Mouse (Mus musculus) liver, embryonic 11.5 days (tissue): ENCODE measurements around the gene Cstad. TPM values are rescaled to one million over a fixed set of nuclear protein-coding genes. Genes with fewer than 3 reads are reported as not detected.

ENCODE experiments used
- ATAC-seq: fragments of 200-750 bp; cut with Nextera tagmentation; replicated peaks from 2 replicates; pipeline ENCODE4 v1.8.0; 2017; ENCODE audit warnings: moderate number of reproducible peaks, mild to moderate bottlenecking, moderate TSS enrichment, moderate library complexity; ENCODE audit not compliant: low FRiP score
- DNase-seq: peaks from one replicate; pipeline ENCODE4 v3.0.0-alpha.2; 2017; ENCODE audit warnings: low spot score
- H3K27ac ChIP-seq: fragments of 300-500 bp; sonication (generic); 2 replicates; pipeline ENCODE4 v1.5.1; 2014; ENCODE audit warnings: mild to moderate bottlenecking, low read depth, low read length, control low read depth
- H3K27me3 ChIP-seq: fragments of 300-500 bp; sonication (generic); replicated peaks from 2 replicates; pipeline ENCODE4 v1.6.1; 2014; ENCODE audit warnings: low read length, mixed read lengths; ENCODE audit not compliant: control insufficient read depth, insufficient read depth
- H3K36me3 ChIP-seq: fragments of 300-500 bp; sonication (generic); 2 replicates; pipeline ENCODE4 v1.6.1; 2014; ENCODE audit warnings: mild to moderate bottlenecking, low read length, moderate library complexity, mixed read lengths; ENCODE audit not compliant: control insufficient read depth, insufficient read depth
- H3K4me1 ChIP-seq: fragments of 300-500 bp; sonication (generic); replicated peaks from 2 replicates; pipeline ENCODE4 v1.6.1; 2014; ENCODE audit warnings: low read length, mixed read lengths; ENCODE audit not compliant: control insufficient read depth, insufficient read depth
- H3K4me2 ChIP-seq: fragments of 300-500 bp; sonication (generic); 2 replicates; pipeline ENCODE4 v1.6.1; 2014; ENCODE audit warnings: mild to moderate bottlenecking, control low read depth, moderate library complexity
- H3K4me3 ChIP-seq: fragments of 300-500 bp; sonication (generic); 2 replicates; pipeline ENCODE4 v1.5.1; 2014; ENCODE audit warnings: low read depth, low read length, control low read depth
- H3K9ac ChIP-seq: fragments of 300-500 bp; sonication (generic); 2 replicates; pipeline ENCODE4 v1.6.1; 2014; ENCODE audit warnings: low read depth, low read length, control low read depth
- H3K9me3 ChIP-seq: fragments of 300-500 bp; sonication (generic); 2 replicates; pipeline ENCODE4 v1.6.1; 2016; ENCODE audit warnings: low read length, inconsistent platforms, mixed read lengths; ENCODE audit not compliant: control insufficient read depth
- WGBS: fragments of 180-500 bp; shearing (Covaris S2); extraction: QIAGEN DNeasy Blood & Tissue Kit; methylation state at CpG from one replicate; pipeline ENCODE4 v1.1.7; 2014; 5-methylcytosine and 5-hydroxymethylcytosine counted together
- polyA plus RNA-seq: library from polyadenylated mRNA; unstranded; fragments of >200 nt; fragmentation: Nextera tagmentation; extraction: Ambion mirVana; gene quantifications from 2 replicates; pipeline ENCODE4 v1.2.1, GENCODE M21; 2014

The Cstad gene
- polyA plus RNA-seq, 1 experiment from 2014 or later = not detected

DNA sequence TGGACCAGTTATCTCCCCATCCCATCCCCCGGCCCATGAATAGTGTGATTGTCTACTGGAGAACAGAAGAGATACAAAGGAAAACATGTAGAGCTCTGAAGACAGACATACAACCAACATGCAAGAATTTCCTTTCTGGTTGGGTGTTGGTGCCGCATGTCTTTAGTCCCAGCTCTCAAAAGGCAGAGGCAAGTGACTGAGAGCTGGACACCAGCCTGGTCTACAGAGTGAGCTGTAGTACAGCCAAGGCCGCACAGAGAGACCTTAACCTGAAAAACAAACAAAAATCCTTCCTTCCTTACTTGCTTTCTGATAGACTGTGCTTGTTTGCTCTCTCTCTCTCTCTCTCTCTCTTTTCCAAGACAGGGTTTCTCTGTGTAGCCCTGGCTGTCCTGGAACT is 32.5 kb downstream of the Cstad start:
- Histone ChIP-seq H3K4me1 (0 out of 2 replicates have a peak, but pooled peaks cover 4% of the 10 kb centered on the region), H3K9me3 (no peaks in the 10 kb centered on the region), H3K4me3 (no peak overlapping the region), H3K9ac (no peak overlapping the region), H3K27ac (no peak overlapping the region), H3K27me3 (no peaks in the 10 kb centered on the region), H3K36me3 (no peaks in the 10 kb centered on the region), H3K4me2 (no peak overlapping the region)
- DNase-seq = no peak
- WGBS = 83% methylated on average over 3 of the region's 3 CpGs
- ATAC-seq = no peak

- Histone ChIP-seq H3K9ac (no peak overlapping the region), H3K27ac (no peak overlapping the region), H3K27me3 (no peaks in the 10 kb centered on the region), H3K4me1 (0 out of 2 replicates have a peak, but pooled peaks cover 4% of the 10 kb centered on the region), H3K4me3 (no peak overlapping the region), H3K4me2 (no peak overlapping the region), H3K9me3 (no peaks in the 10 kb centered on the region), H3K36me3 (no peaks in the 10 kb centered on the region)
- DNase-seq = no peak
- no peak for ATAC-seq
- 93% methylated on average over 17 of the region's 17 CpGs for WGBS
These were observed 33.5 kb downstream of the Cstad start for GRCm38 (mm10) chr2:30628374-30628773.

DNA sequence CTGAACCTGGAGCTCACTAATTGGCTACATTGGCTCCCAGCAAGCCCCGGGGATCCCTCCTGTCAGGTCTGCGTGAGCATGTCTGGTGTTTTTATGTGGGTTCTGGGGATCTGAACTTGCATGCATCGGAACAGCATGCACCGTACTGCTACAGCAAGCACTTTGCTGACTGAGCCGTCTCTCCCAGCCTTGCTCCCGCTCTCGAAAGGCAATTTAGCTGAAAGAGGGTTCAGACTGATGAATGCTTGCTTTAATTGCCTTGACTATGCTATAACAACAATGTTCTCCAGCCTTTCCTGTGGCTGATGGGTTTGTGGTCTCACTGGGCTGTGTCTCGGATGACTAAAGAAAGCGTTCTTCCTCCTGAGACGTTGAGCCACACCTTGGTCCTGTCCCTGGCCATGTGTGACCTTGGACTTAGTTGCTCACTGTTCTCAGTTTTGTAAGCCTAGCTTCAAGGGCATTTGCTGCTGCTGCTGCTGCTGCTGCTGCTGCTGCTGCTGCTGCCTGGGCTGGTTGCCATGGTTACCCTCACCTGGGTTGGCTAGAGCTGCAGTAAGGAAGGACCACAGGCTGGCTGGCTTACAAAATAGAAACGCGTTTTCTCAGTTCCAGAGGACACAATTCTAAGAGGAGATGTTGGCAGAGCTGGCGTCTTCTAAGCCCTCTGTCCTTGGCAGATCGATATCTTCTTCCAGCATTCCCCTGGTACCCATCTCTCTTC is 34.4 kb downstream of the Cstad start:
- 0 out of 2 replicates have a peak, but pooled peaks cover 4% of the 10 kb centered on the region for H3K4me1 ChIP-seq
- no peak for ATAC-seq
- no peak overlapping the region for H3K27ac ChIP-seq
- no peaks in the 10 kb centered on the region for H3K36me3 ChIP-seq
- 67% methylated on average over 14 of the region's 14 CpGs for WGBS
- H3K9ac ChIP-seq = no peak overlapping the region
- no peak overlapping the region for H3K4me3 ChIP-seq
- H3K4me2 ChIP-seq = no peak overlapping the region
- no peak for DNase-seq
- H3K9me3 ChIP-seq = no peaks in the 10 kb centered on the region
- no peaks in the 10 kb centered on the region for H3K27me3 ChIP-seq

GRCm38 (mm10) chr2:30629860-30630259 is 35.0 kb downstream of the Cstad start:
- 65% methylated on average over 4 of the region's 4 CpGs for WGBS
- Histone ChIP-seq H3K36me3 (no peaks in the 10 kb centered on the region), H3K27ac (no peak overlapping the region)

DNA sequence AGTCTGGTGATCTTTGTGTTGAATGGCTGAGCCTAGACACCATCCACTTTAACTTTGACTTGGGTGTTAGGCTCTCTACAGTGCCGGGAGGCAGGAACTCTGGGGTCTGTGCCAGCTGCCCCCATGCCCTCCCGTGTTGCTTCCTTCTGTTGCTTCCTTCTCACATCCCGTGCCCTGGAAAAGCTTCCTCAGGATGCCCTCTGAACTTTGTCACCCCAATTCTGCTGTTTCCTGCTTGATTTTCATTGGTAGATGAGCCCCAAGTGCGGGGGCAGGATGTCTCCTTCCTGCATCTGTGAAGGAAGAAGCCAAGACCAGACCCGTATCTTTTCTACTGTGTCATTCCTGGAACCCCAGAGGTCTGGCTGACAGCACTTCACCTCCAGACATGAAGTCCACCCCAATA is 41.4 kb downstream of the Cstad start:
- no peak for ATAC-seq
- H3K27ac ChIP-seq = no peak overlapping the region
- 58% methylated on average over 5 of the region's 5 CpGs for WGBS
- H3K9me3 ChIP-seq = no peaks in the 10 kb centered on the region
- no peak overlapping the region for H3K4me2 ChIP-seq
- no peak overlapping the region for H3K9ac ChIP-seq
- H3K27me3 ChIP-seq = no peaks in the 10 kb centered on the region
- no peak overlapping the region for H3K4me3 ChIP-seq
- peaks cover 12% of the 10 kb centered on the region for H3K4me1 ChIP-seq
- no peaks in the 10 kb centered on the region for H3K36me3 ChIP-seq
- no peak for DNase-seq

More at GRCm38 (mm10) chr2:30629860-30630259, 35.0 kb downstream of the Cstad start:
- H3K4me3 ChIP-seq = no peak overlapping the region
- no peak for DNase-seq
- 0 out of 2 replicates have a peak, but pooled peaks cover 4% of the 10 kb centered on the region for H3K4me1 ChIP-seq
- no peaks in the 10 kb centered on the region for H3K27me3 ChIP-seq
- no peak overlapping the region for H3K4me2 ChIP-seq
- H3K9ac ChIP-seq = no peak overlapping the region
- no peaks in the 10 kb centered on the region for H3K9me3 ChIP-seq
- no peak for ATAC-seq

GRCm38 (mm10) chr2:30637991-30638390 is 43.2 kb downstream of the Cstad start:
- H3K27ac ChIP-seq = no peak overlapping the region
- peaks cover 19% of the 10 kb centered on the region for H3K4me1 ChIP-seq

GRCm38 (mm10) chr2:30640021-30640481 is 45.2 kb downstream of the Cstad start:
- no peak for ATAC-seq
- WGBS = 16% methylated on average over 11 of the region's 11 CpGs
- Histone ChIP-seq H3K4me1 (peaks cover 19% of the 10 kb centered on the region), H3K9ac (no peak overlapping the region), H3K4me3 (no peak overlapping the region), H3K36me3 (no peaks in the 10 kb centered on the region), H3K27me3 (no peaks in the 10 kb centered on the region), H3K4me2 (peak overlapping the region; percentile 34), H3K27ac (no peak overlapping the region), H3K9me3 (no peaks in the 10 kb centered on the region)
- no peak for DNase-seq

More at GRCm38 (mm10) chr2:30637991-30638390, 43.2 kb downstream of the Cstad start:
- Histone ChIP-seq H3K36me3 (no peaks in the 10 kb centered on the region), H3K27me3 (no peaks in the 10 kb centered on the region), H3K9ac (no peak overlapping the region), H3K4me2 (no peak overlapping the region), H3K9me3 (no peaks in the 10 kb centered on the region), H3K4me3 (no peak overlapping the region)
- DNase-seq = no peak
- 89% methylated on average over 6 of the region's 6 CpGs for WGBS
- no peak for ATAC-seq

- H3K27me3 ChIP-seq = peaks cover 5% of the 10 kb centered on the region; the same call in 1 of the 2 replicates
- no peak overlapping the region for H3K4me3 ChIP-seq
- H3K9me3 ChIP-seq = no peaks in the 10 kb centered on the region
- 19% methylated on average over 5 of the region's 5 CpGs for WGBS
- no peaks in the 10 kb centered on the region for H3K36me3 ChIP-seq
- H3K4me1 ChIP-seq = peaks cover 19% of the 10 kb centered on the region
- no peak for DNase-seq
- no peak overlapping the region for H3K9ac ChIP-seq
- H3K27ac ChIP-seq = peak overlapping the region; percentile 22
- no peak overlapping the region for H3K4me2 ChIP-seq
- no peak for ATAC-seq
These were observed 48.0 kb downstream of the Cstad start for GRCm38 (mm10) chr2:30642810-30643209.

DNA sequence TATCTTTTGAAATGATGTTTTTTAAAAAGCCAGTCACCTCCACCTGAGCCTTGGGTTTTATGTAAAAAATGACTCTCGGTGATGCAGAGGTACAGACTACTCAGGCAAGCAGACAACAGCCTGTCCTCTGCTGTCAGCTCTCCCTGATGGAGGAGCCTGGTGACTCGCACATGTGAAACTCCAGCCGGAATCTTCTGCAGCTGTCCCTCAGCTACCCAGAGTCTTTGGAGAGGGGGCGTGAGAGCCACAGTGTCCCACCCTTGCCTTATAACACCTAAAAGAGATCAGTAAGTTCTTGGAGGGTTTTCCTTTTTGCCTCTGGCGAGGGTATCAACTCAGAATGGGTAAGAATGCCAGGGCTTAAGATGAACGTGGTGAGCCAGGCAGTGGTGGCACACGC is 48.6 kb downstream of the Cstad start:
- DNase-seq (no peak), ATAC-seq (no peak)
- H3K9me3 ChIP-seq = no peaks in the 10 kb centered on the region
- H3K4me2 ChIP-seq = no peak overlapping the region
- no peak overlapping the region for H3K4me3 ChIP-seq
- H3K9ac ChIP-seq = no peak overlapping the region
- H3K36me3 ChIP-seq = no peaks in the 10 kb centered on the region
- 74% methylated on average over 7 of the region's 7 CpGs for WGBS
- peaks cover 5% of the 10 kb centered on the region; the same call in 1 of the 2 replicates for H3K27me3 ChIP-seq
- H3K4me1 ChIP-seq = peaks cover 23% of the 10 kb centered on the region
- H3K27ac ChIP-seq = no peak overlapping the region
